Mouse (Mus musculus): ENCODE measurements around the gene Pcca. TPM values are rescaled to one million over a fixed set of nuclear protein-coding genes. Genes with fewer than 3 reads are reported as not detected.

The Pcca gene
- polyA plus RNA-seq, 1 experiment from 2014 or later = 27.7 TPM

- Histone ChIP-seq H3K27ac (ENCODE audit: low read depth, low read length) (no peak overlapping the region), H3K4me1 (ENCODE audit: control insufficient read depth, insufficient read depth, low read length) (no peaks in the 10 kb centered on the region), H3K4me3 (ENCODE audit: low read depth, low read length) (no peak overlapping the region), H3K9ac (replicated peaks; ENCODE audit: low read depth, low read length) (no peak overlapping the region), H3K4me2 (ENCODE audit: low read depth, low read length) (no peak overlapping the region), H3K9me3 (ENCODE audit: control insufficient read depth, low read length) (no peaks in the 10 kb centered on the region), H3K27me3 (ENCODE audit: control insufficient read depth, insufficient read depth, low read length) (no peaks in the 10 kb centered on the region), H3K36me3 (ENCODE audit: control insufficient read depth, insufficient read depth, low read length) (no peaks in the 10 kb centered on the region)
- ATAC-seq (ENCODE audit: low read depth) = no peak
- 74% methylated on average over 3 of the region's 3 CpGs for WGBS
These were observed 367.1 kb downstream of the Pcca start for GRCm38 (mm10) chr14:122901177-122901576.

- Histone ChIP-seq H3K27ac (ENCODE audit: low read depth, low read length) (no peak overlapping the region), H3K9ac (replicated peaks; ENCODE audit: low read depth, low read length) (no peak overlapping the region), H3K9me3 (ENCODE audit: control insufficient read depth, low read length) (no peaks in the 10 kb centered on the region), H3K4me1 (ENCODE audit: control insufficient read depth, insufficient read depth, low read length) (no peaks in the 10 kb centered on the region), H3K4me2 (ENCODE audit: low read depth, low read length) (no peak overlapping the region), H3K27me3 (ENCODE audit: control insufficient read depth, insufficient read depth, low read length) (no peaks in the 10 kb centered on the region), H3K4me3 (ENCODE audit: low read depth, low read length) (no peak overlapping the region), H3K36me3 (ENCODE audit: control insufficient read depth, insufficient read depth, low read length) (no peaks in the 10 kb centered on the region)
- ATAC-seq (ENCODE audit: low read depth) = no peak
- WGBS = 88% methylated on average over 2 of the region's 2 CpGs
These were observed 367.6 kb downstream of the Pcca start for GRCm38 (mm10) chr14:122901715-122902114.

- Histone ChIP-seq H3K9me3 (ENCODE audit: control insufficient read depth, low read length) (no peaks in the 10 kb centered on the region), H3K27ac (ENCODE audit: low read depth, low read length) (no peak overlapping the region), H3K36me3 (ENCODE audit: control insufficient read depth, insufficient read depth, low read length) (no peaks in the 10 kb centered on the region), H3K27me3 (ENCODE audit: control insufficient read depth, insufficient read depth, low read length) (no peaks in the 10 kb centered on the region), H3K4me1 (ENCODE audit: control insufficient read depth, insufficient read depth, low read length) (no peaks in the 10 kb centered on the region), H3K4me2 (ENCODE audit: low read depth, low read length) (no peak overlapping the region), H3K4me3 (ENCODE audit: low read depth, low read length) (no peak overlapping the region), H3K9ac (replicated peaks; ENCODE audit: low read depth, low read length) (no peak overlapping the region)
- ATAC-seq (ENCODE audit: low read depth) = no peak
- WGBS = 60% methylated on average over 2 of the region's 2 CpGs
These were observed 368.0 kb downstream of the Pcca start for GRCm38 (mm10) chr14:122902136-122902535.

DNA sequence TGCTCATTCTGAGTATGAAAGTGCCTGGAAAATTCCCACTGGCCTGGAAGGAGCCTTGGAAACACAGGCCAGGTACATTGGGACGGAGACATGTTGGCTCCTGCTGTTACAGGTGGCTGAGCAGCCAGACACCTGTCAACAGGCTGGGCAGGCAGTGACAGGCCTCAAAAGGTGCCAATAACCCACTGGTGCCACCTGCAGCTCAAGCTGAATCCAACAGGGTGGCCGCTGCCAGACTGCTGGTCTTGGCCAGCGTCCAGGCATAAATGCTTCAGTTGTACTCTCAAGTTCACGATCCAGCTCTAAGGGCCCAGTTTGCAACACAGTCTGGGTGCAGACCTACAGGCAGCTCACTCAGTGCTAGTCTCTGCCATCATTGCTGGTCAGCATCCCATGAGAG is 368.8 kb downstream of the Pcca start:
- Histone ChIP-seq H3K9me3 (ENCODE audit: control insufficient read depth, low read length) (no peaks in the 10 kb centered on the region), H3K36me3 (ENCODE audit: control insufficient read depth, insufficient read depth, low read length) (no peaks in the 10 kb centered on the region), H3K4me2 (ENCODE audit: low read depth, low read length) (no peak overlapping the region), H3K27me3 (ENCODE audit: control insufficient read depth, insufficient read depth, low read length) (no peaks in the 10 kb centered on the region), H3K9ac (replicated peaks; ENCODE audit: low read depth, low read length) (no peak overlapping the region), H3K4me3 (ENCODE audit: low read depth, low read length) (no peak overlapping the region), H3K4me1 (ENCODE audit: control insufficient read depth, insufficient read depth, low read length) (no peaks in the 10 kb centered on the region), H3K27ac (ENCODE audit: low read depth, low read length) (no peak overlapping the region)
- ATAC-seq (ENCODE audit: low read depth) = peak; percentile 41; the same call in 1 of the 2 replicates
- 56% methylated on average over 4 of the region's 4 CpGs for WGBS

DNA sequence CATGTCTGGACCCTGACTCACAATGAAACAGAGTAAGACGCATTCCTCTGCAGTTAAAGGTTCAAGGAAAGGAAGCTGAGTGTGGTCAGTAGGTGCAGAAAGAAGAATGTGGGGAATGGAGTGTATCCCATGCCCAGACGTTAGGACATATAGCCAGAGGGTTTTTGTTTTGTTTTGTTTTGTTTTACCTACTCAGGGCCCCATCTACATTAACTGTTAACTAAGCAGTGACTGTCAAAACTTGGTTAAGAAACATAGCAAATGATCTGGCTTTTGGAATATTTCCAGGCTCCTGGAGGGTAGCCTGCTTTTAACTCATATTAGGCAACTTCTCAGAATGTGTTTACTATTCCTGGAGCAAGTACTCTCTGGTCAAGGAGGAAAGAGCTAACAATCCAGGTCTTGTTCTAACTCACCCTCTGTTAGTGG is 369.8 kb downstream of the Pcca start:
- ATAC-seq (ENCODE audit: low read depth) = no peak
- Histone ChIP-seq H3K27ac (ENCODE audit: low read depth, low read length) (no peak overlapping the region), H3K36me3 (ENCODE audit: control insufficient read depth, insufficient read depth, low read length) (no peaks in the 10 kb centered on the region), H3K4me2 (ENCODE audit: low read depth, low read length) (no peak overlapping the region), H3K27me3 (ENCODE audit: control insufficient read depth, insufficient read depth, low read length) (no peaks in the 10 kb centered on the region), H3K4me1 (ENCODE audit: control insufficient read depth, insufficient read depth, low read length) (no peaks in the 10 kb centered on the region), H3K9me3 (ENCODE audit: control insufficient read depth, low read length) (peaks cover 6% of the 10 kb centered on the region; the same call in 1 of the 2 replicates), H3K4me3 (ENCODE audit: low read depth, low read length) (no peak overlapping the region), H3K9ac (replicated peaks; ENCODE audit: low read depth, low read length) (no peak overlapping the region)
- WGBS = 70% methylated on average over 2 of the region's 2 CpGs

DNA sequence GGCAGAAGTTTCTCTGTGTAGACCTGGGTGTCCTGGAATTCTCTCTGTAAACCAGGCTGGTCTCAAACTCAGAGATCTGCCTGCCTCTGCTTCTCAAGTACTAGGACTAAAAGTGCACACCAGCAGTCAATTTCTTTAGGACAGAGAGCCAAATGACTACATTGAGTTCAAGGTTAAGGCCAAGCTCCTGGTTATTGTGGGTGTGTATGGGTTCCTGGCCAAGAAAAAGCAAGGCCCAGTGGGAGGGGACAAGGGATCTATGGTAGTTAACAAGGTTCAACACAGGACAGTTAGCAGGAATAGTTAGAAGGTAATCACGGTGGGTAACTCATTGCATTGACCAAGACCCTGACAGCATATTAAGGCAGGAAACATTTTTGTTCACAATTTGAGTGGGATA is 370.9 kb downstream of the Pcca start:
- no peak for ATAC-seq (ENCODE audit: low read depth)
- no peaks in the 10 kb centered on the region for H3K27me3 ChIP-seq (ENCODE audit: control insufficient read depth, insufficient read depth, low read length)
- H3K9me3 ChIP-seq (ENCODE audit: control insufficient read depth, low read length) = peaks cover 6% of the 10 kb centered on the region; the same call in 1 of the 2 replicates
- H3K4me3 ChIP-seq (ENCODE audit: low read depth, low read length) = no peak overlapping the region
- 100% methylated on average over 1 of the region's 1 CpGs for WGBS
- H3K4me1 ChIP-seq (ENCODE audit: control insufficient read depth, insufficient read depth, low read length) = no peaks in the 10 kb centered on the region
- no peaks in the 10 kb centered on the region for H3K36me3 ChIP-seq (ENCODE audit: control insufficient read depth, insufficient read depth, low read length)
- H3K27ac ChIP-seq (ENCODE audit: low read depth, low read length) = no peak overlapping the region
- no peak overlapping the region for H3K9ac ChIP-seq (replicated peaks; ENCODE audit: low read depth, low read length)
- no peak overlapping the region for H3K4me2 ChIP-seq (ENCODE audit: low read depth, low read length)

GRCm38 (mm10) chr14:122908075-122908474 is 374.0 kb downstream of the Pcca start:
- H3K27me3 ChIP-seq (ENCODE audit: control insufficient read depth, insufficient read depth, low read length) = no peaks in the 10 kb centered on the region
- no peaks in the 10 kb centered on the region for H3K36me3 ChIP-seq (ENCODE audit: control insufficient read depth, insufficient read depth, low read length)
- H3K4me3 ChIP-seq (ENCODE audit: low read depth, low read length) = no peak overlapping the region
- H3K9ac ChIP-seq (replicated peaks; ENCODE audit: low read depth, low read length) = no peak overlapping the region
- peaks cover 6% of the 10 kb centered on the region; the same call in 1 of the 2 replicates for H3K9me3 ChIP-seq (ENCODE audit: control insufficient read depth, low read length)
- no peak overlapping the region for H3K4me2 ChIP-seq (ENCODE audit: low read depth, low read length)
- H3K27ac ChIP-seq (ENCODE audit: low read depth, low read length) = no peak overlapping the region
- no peak for ATAC-seq (ENCODE audit: low read depth)
- H3K4me1 ChIP-seq (ENCODE audit: control insufficient read depth, insufficient read depth, low read length) = 0 out of 2 replicates have a peak, but pooled peaks cover 4% of the 10 kb centered on the region
- WGBS = 93% methylated on average over 4 of the region's 4 CpGs

DNA sequence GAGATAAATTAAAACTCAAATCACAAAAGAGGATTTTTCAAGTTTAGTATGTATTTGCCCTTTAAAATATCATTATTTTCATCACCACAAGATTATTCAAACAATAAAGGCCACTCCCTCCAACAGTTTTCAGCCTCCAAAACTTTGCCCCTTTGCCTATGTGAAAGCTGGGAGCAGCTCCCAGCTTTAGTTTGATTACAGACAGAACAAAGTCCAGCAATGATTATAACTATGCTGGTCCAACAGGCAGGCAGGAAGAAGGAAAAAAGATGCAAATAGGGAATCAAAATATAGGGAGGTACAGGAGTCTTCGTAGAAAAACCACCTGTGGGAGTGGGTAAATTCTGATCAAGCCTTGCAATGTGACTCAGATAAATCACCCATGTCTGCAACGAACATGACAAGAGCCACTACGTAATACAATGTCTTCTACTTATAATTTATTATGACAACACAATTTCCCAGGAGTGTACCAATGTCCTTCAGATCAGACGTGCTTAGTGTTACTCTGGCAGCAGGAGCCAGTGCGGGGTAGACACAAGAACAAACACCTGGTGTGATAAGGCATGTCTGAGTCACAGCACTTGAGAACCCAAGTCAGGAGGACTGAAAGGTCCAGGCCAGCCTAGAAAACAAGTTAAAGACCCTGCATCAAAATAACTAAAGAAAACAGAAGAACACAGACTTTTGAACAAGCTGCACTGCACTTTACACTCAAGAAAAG is 375.4 kb downstream of the Pcca start:
- H3K4me1 ChIP-seq (ENCODE audit: control insufficient read depth, insufficient read depth, low read length) = 0 out of 2 replicates have a peak, but pooled peaks cover 4% of the 10 kb centered on the region
- H3K4me3 ChIP-seq (ENCODE audit: low read depth, low read length) = no peak overlapping the region
- peaks cover 6% of the 10 kb centered on the region; the same call in 1 of the 2 replicates for H3K9me3 ChIP-seq (ENCODE audit: control insufficient read depth, low read length)
- no peaks in the 10 kb centered on the region for H3K36me3 ChIP-seq (ENCODE audit: control insufficient read depth, insufficient read depth, low read length)
- 78% methylated on average over 5 of the region's 5 CpGs for WGBS
- H3K27me3 ChIP-seq (ENCODE audit: control insufficient read depth, insufficient read depth, low read length) = no peaks in the 10 kb centered on the region
- no peak overlapping the region for H3K27ac ChIP-seq (ENCODE audit: low read depth, low read length)
- no peak for ATAC-seq (ENCODE audit: low read depth)
- no peak overlapping the region for H3K4me2 ChIP-seq (ENCODE audit: low read depth, low read length)
- no peak overlapping the region for H3K9ac ChIP-seq (replicated peaks; ENCODE audit: low read depth, low read length)

DNA sequence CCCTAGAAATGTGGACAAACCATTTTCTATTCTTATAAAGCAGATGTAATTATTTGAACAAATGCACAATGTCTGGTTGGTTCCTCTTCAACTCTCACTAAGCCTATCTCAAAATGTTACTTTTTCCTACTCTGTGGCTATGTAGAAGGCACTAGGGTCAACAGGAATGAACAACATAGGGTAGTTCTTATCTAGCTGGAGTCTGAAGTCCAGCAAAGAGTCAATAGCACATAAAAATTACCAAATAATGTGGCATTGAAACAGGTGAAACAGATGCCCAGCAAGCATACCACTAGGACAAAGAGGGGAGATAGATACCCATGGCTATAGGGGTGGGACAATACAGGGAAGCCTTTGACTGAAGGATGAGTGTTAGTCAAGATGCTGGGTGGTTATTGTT is 377.1 kb downstream of the Pcca start:
- H3K4me2 ChIP-seq (ENCODE audit: low read depth, low read length) = no peak overlapping the region
- H3K9me3 ChIP-seq (ENCODE audit: control insufficient read depth, low read length) = peaks cover 6% of the 10 kb centered on the region; the same call in 1 of the 2 replicates
- H3K4me1 ChIP-seq (ENCODE audit: control insufficient read depth, insufficient read depth, low read length) = 0 out of 2 replicates have a peak, but pooled peaks cover 4% of the 10 kb centered on the region
- no peaks in the 10 kb centered on the region for H3K27me3 ChIP-seq (ENCODE audit: control insufficient read depth, insufficient read depth, low read length)
- H3K4me3 ChIP-seq (ENCODE audit: low read depth, low read length) = no peak overlapping the region
- ATAC-seq (ENCODE audit: low read depth) = no peak
- H3K27ac ChIP-seq (ENCODE audit: low read depth, low read length) = no peak overlapping the region
- H3K9ac ChIP-seq (replicated peaks; ENCODE audit: low read depth, low read length) = no peak overlapping the region
- no peaks in the 10 kb centered on the region for H3K36me3 ChIP-seq (ENCODE audit: control insufficient read depth, insufficient read depth, low read length)

Data from neural tube, embryonic 14.5 days (tissue).